Mouse (Mus musculus) midbrain, embryonic 11.5 days (tissue): Measurements from ENCODE around the gene Prpf38b. TPM values are rescaled to one million over a fixed set of nuclear protein-coding genes. Genes with fewer than 3 reads are reported as not detected.

ENCODE experiments used
- ATAC-seq: fragments of 200-750 bp; cut with Nextera tagmentation; 2 replicates; pipeline ENCODE4 v1.8.0; 2017; ENCODE audit warnings: moderate TSS enrichment, moderate library complexity; ENCODE audit not compliant: low FRiP score
- DNase-seq: peaks from one replicate; pipeline ENCODE4 v3.0.0; 2015; ENCODE audit warnings: low spot score; ENCODE audit errors: missing footprints
- H3K27ac ChIP-seq: fragments of 300-500 bp; sonication (generic); 2 replicates; pipeline ENCODE4 v1.5.1; 2014; ENCODE audit warnings: low read depth, low read length
- H3K27me3 ChIP-seq: fragments of 300-500 bp; sonication (generic); 2 replicates; pipeline ENCODE4 v1.6.1; 2014; ENCODE audit warnings: mild to moderate bottlenecking, low read length, moderate library complexity, mixed read lengths; ENCODE audit not compliant: control insufficient read depth, insufficient read depth
- H3K36me3 ChIP-seq: fragments of 300-500 bp; sonication (generic); 2 replicates; pipeline ENCODE4 v1.6.1; 2014; ENCODE audit warnings: mild to moderate bottlenecking, low read length, moderate library complexity, mixed read lengths; ENCODE audit not compliant: control insufficient read depth, insufficient read depth
- H3K4me1 ChIP-seq: fragments of 300-500 bp; sonication (generic); 2 replicates; pipeline ENCODE4 v1.6.1; 2014; ENCODE audit warnings: low read length; ENCODE audit not compliant: control insufficient read depth, insufficient read depth
- H3K4me2 ChIP-seq: fragments of 300-500 bp; sonication (generic); 2 replicates; pipeline ENCODE4 v1.6.1; 2014; ENCODE audit warnings: mild to moderate bottlenecking, moderate library complexity
- H3K4me3 ChIP-seq: fragments of 300-500 bp; sonication (generic); 2 replicates; pipeline ENCODE4 v1.5.1; 2014; ENCODE audit warnings: low read depth, low read length
- H3K9ac ChIP-seq: fragments of 300-500 bp; sonication (generic); 2 replicates; pipeline ENCODE4 v1.6.1; 2014; ENCODE audit warnings: low read length
- H3K9me3 ChIP-seq: fragments of 300-500 bp; sonication (generic); 2 replicates; pipeline ENCODE4 v1.6.1; 2016; ENCODE audit warnings: low read length; ENCODE audit not compliant: control insufficient read depth
- WGBS: fragments of 180-500 bp; shearing (Covaris S2); extraction: QIAGEN DNeasy Blood & Tissue Kit; methylation state at CpG from one replicate; pipeline ENCODE4 v1.1.7; 2014; 5-methylcytosine and 5-hydroxymethylcytosine counted together
- polyA plus RNA-seq: library from polyadenylated mRNA; unstranded; fragments of >200 nt; fragmentation: Nextera tagmentation; extraction: Ambion mirVana; gene quantifications from 2 replicates; pipeline ENCODE4 v1.2.1, GENCODE M21; 2014

The Prpf38b gene
- 61.1 and 74.3 TPM in 2 replicates for polyA plus RNA-seq

DNA sequence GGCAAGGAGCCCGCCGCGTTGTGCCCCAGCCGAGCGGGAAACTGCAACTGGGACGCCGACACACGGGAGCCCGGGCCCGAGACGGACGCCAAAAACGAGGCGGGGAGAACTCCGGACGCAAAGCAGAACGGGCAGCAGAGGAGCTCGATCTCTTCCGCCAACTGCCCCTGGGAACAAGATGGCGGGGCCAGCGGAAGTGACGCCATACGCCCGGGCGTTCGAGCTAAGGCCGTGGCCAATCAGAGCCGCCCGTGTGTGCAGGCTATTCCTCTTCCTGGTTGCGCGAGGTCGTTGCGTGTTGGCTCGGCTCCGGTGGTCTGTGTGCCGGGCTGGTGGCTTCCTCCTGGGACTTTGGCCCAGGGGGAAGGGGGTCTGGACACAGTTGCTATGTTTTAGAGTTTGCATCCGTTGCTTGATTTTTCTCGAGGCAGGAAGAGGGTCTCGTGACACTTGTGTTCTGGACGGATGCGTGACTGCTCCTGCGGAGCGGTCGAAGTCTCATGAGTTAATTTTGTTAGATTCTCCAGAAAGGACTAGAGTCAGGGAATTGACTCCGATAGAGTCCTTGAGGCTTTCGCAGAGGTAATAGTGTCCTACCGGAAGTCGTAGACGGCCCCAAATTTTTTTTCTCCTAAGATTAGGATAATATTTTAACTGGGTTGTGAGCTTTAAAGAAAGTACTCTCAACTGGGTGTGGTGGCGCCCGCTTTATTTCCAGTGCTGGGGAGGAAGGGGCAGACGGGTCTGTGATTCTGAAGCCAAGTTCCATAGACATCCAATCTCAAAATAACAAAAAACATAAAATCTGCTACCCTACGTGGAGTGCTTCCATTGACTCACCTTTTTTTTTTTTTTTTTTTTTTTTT, at the start of gene Prpf38b:
Prpf38b (minus strand) TSS at position 180 of the 866 bp plus-strand sequence.
- no peaks in the 10 kb centered on the region for H3K27me3 ChIP-seq
- peaks cover 10% of the 10 kb centered on the region for H3K4me1 ChIP-seq
- 2% methylated on average over 53 of the region's 53 CpGs for WGBS
- H3K36me3 ChIP-seq: peaks cover 3% of the 10 kb centered on the region
- H3K4me2 ChIP-seq: peak within 1 kb of the TSS; percentile 98
- peak within 1 kb of the TSS; percentile 99 for H3K4me3 ChIP-seq
- peak within 1 kb of the TSS; percentile 84 for H3K9ac ChIP-seq
- peak; percentile 99 for ATAC-seq
- DNase-seq: peak; percentile 99
- peak within 1 kb of the TSS; percentile 91 for H3K27ac ChIP-seq
- no peaks in the 10 kb centered on the region for H3K9me3 ChIP-seq

DNA sequence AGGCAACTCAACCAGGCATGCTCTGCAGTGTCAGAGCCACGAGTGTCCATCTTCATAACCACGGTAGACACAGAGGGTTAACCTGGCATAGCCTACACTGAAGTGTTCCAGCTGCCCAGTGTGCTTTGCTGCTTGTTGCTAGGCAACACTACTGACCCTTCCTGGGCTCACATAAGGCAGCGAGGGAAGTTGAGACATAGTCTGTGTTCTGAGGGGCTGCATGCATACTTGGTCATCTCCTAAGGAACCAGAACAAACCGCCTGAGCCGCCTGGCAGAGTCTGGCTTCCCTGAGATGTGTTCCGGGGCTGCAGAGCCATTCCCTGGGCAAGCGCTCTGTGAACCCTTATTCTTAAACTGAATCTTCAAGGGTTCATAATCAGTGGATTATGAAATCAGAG, 49.7 kb upstream of the Prpf38b start:
- Histone ChIP-seq H3K9me3 (no peaks in the 10 kb centered on the region), H3K4me3 (peak overlapping the region; percentile 2; the same call in 1 of the 2 replicates), H3K9ac (peak overlapping the region; percentile 46), H3K4me1 (peaks cover 16% of the 10 kb centered on the region), H3K27me3 (no peaks in the 10 kb centered on the region), H3K4me2 (peak overlapping the region; percentile 42), H3K27ac (peak overlapping the region; percentile 83), H3K36me3 (no peaks in the 10 kb centered on the region)
- DNase-seq (peak; percentile 95), ATAC-seq (peak; percentile 93)
- WGBS: 13% methylated on average over 7 of the region's 7 CpGs

DNA sequence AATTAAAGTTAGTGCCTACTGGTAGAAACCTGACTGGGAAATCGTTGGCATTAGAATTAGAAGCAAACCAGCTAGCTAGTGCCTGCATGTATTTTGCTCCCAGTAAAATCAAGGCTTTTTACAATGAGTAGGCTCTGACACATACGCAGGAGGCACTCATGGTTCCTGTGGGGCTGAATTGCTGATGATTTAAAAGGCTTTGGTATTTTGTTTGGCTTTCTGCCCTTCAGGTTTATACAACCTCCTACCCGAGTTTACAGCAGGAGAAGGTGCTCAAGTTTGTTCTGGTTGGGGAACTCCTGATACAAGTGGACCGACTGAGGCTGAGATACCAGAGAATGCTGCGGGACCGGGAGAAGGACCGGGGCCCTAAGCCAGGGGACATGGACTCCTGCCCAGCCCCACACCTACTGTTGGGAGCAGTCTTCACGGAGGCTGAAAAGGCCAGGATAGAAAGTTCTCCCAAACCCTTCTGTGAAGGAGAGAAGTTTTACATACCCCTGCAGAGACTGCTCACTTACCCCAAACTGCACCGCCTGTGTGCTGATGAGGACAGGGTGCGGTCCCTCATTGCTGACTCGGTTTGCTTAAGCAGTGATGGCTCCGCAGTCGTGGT, 48.3 kb upstream of the Prpf38b start:
- H3K9ac ChIP-seq: no peak overlapping the region
- H3K4me2 ChIP-seq: no peak overlapping the region
- no peaks in the 10 kb centered on the region for H3K36me3 ChIP-seq
- no peak for ATAC-seq
- no peak overlapping the region for H3K27ac ChIP-seq
- no peaks in the 10 kb centered on the region for H3K9me3 ChIP-seq
- DNase-seq: no peak
- no peak overlapping the region for H3K4me3 ChIP-seq
- WGBS: 77% methylated on average over 13 of the region's 13 CpGs
- peaks cover 16% of the 10 kb centered on the region for H3K4me1 ChIP-seq
- no peaks in the 10 kb centered on the region for H3K27me3 ChIP-seq

DNA sequence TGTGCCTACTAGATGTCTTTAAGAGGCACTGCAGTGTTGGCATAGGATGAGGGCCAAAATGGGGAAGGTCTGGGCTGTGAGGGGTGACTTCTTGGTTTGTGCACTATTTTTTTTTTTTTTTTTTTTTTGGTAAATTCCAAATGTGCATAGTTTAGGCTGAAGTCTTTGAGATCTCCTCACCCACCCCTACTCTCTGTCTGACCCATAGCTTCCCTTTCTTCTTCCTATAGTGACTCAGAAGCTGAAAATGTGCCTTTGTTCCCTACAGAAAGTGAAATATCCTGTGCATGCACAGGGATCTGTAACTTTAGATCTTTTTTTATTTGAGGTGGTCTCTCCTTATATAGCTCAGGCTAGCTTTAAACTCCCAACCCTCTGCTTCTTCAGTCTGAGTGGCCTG, 46.4 kb upstream of the Prpf38b start:
- DNase-seq (no peak), ATAC-seq (no peak)
- Histone ChIP-seq H3K36me3 (no peaks in the 10 kb centered on the region), H3K9me3 (no peaks in the 10 kb centered on the region), H3K27me3 (no peaks in the 10 kb centered on the region), H3K9ac (no peak overlapping the region), H3K4me3 (no peak overlapping the region), H3K27ac (no peak overlapping the region), H3K4me2 (no peak overlapping the region), H3K4me1 (peaks cover 16% of the 10 kb centered on the region)

DNA sequence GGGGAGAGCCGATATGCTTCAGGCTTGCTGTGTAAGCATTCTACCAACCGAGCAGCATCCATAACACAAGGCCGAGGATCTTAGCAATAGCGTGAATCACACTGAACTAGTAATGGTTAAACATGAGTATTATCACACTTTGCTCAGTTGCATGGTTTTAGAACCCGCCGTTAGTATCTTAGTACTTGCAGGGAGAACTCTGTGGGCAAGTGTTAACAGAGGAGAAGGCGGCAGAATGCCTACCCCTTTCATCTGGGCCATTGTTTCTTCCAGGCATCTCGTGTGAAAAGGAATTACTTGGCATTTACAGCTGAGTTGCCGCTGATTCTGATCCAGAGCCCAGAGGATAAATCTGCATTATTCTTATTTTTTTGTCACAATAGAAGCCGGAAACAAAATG, 29.5 kb upstream of the Prpf38b start:
- no peak overlapping the region for H3K4me2 ChIP-seq
- H3K9me3 ChIP-seq: 0 out of 2 replicates have a peak, but pooled peaks cover 4% of the 10 kb centered on the region
- no peaks in the 10 kb centered on the region for H3K27me3 ChIP-seq
- H3K36me3 ChIP-seq: no peaks in the 10 kb centered on the region
- WGBS: 83% methylated on average over 10 of the region's 10 CpGs
- DNase-seq (no peak), ATAC-seq (no peak)
- no peak overlapping the region for H3K27ac ChIP-seq
- H3K4me3 ChIP-seq: no peak overlapping the region
- H3K4me1 ChIP-seq: no peaks in the 10 kb centered on the region
- no peak overlapping the region for H3K9ac ChIP-seq

DNA sequence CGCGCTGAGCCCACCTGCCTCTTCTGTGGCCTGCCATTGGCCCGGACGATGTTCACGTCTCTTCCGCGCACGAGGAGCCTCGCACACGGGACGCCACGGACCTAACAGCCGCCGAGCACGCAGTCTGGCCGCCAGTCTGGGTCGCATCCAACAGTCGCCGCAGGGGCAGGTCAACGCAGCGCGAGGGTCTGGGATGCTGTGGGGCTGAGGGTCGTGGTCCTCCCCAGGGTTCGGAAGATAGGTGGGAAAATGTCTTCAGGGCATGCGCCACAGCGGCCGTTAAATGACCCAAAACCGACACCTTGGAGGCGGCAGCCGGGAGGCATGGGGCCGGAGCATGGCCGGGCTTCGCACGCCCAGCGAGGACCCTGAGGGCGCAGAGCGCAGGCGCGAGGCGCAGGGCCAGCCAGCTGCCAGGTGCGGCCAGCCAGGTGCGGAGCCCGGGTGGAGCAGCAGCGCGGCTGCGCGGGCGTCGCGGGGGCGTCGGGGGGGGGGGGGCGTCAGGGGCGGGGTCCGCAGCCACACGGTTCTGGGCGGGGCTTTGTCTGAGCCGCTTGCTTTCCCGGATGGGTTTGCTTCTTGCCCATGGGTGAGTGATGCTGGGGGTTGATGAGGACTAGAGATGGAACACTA, 28.6 kb upstream of the Prpf38b start, which contains the start of gene Gm9857:
Gm9857 (minus strand) TSS at position 445 of the 633 bp plus-strand sequence.
- Histone ChIP-seq H3K9ac (no peak within 1 kb of the TSS), H3K36me3 (no peaks in the 10 kb centered on the region), H3K9me3 (0 out of 2 replicates have a peak, but pooled peaks cover 4% of the 10 kb centered on the region), H3K4me2 (peak within 1 kb of the TSS; percentile 45), H3K27ac (no peak within 1 kb of the TSS), H3K4me1 (no peaks in the 10 kb centered on the region), H3K4me3 (peak within 1 kb of the TSS; percentile 23), H3K27me3 (no peaks in the 10 kb centered on the region)
- no peak for DNase-seq
- peak; percentile 80 for ATAC-seq
- 59% methylated on average over 49 of the region's 59 CpGs for WGBS

DNA sequence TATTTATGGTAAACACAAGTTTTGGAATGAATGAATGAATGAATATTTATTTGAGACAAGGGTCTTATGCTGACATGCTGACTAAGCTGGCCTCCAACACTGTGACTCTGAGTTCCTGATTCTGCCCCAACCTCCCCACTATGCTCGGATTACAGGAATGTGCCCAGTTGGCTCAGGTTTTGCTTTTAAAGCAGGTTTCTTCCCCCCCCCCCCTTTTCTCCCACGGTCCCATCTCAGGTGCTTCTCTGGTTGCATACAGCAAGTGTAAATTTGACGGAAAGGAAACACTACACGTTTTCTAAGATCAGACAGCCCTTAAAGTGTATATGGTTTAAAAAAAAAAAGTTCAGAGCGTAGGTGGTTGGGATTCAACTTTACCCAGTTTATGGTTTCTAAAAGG, 28.0 kb upstream of the Prpf38b start, which contains the start of gene Henmt1:
Henmt1 (plus strand) TSS at position 301 of the 400 bp plus-strand sequence.
- DNase-seq (no peak), ATAC-seq (no peak)
- Histone ChIP-seq H3K27me3 (no peaks in the 10 kb centered on the region), H3K36me3 (no peaks in the 10 kb centered on the region), H3K9me3 (0 out of 2 replicates have a peak, but pooled peaks cover 4% of the 10 kb centered on the region), H3K4me2 (peak within 1 kb of the TSS; percentile 45), H3K4me3 (peak within 1 kb of the TSS; percentile 23), H3K9ac (no peak within 1 kb of the TSS), H3K4me1 (no peaks in the 10 kb centered on the region), H3K27ac (no peak within 1 kb of the TSS)
- 94% methylated on average over 5 of the region's 5 CpGs for WGBS

DNA sequence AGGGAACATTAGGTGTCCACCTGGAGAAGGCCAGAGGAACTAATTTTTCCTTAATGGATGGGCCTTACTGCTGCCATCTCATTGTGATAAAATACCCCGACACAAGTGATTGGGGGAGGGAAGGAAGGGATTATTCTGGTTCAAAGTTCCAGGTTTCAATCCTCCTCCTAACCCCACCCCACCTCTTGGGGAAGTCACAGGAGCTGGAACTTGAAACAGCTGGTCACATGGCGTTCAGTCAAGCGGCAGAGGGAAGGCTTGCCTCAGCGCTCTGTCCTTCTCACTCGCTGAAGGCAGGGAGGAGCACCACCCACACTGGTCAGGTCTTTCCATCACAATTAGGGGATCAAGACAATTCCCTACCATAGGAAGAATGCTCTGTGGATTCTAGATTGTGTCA, 27.2 kb upstream of the Prpf38b start:
- Histone ChIP-seq H3K36me3 (no peaks in the 10 kb centered on the region), H3K27me3 (no peaks in the 10 kb centered on the region), H3K4me2 (no peak overlapping the region), H3K9me3 (0 out of 2 replicates have a peak, but pooled peaks cover 4% of the 10 kb centered on the region), H3K4me1 (no peaks in the 10 kb centered on the region), H3K4me3 (no peak overlapping the region), H3K9ac (no peak overlapping the region), H3K27ac (no peak overlapping the region)
- DNase-seq: no peak
- 89% methylated on average over 5 of the region's 5 CpGs for WGBS
- ATAC-seq: no peak
